Mouse (Mus musculus): ENCODE results near the gene Mto1. TPM values are rescaled to one million over a fixed set of nuclear protein-coding genes. Genes with fewer than 3 reads are reported as not detected.
"Not testable (repeated sequence)": the region's sequence is repeated elsewhere in the genome, so short reads cannot be mapped to it uniquely, and the experiment has no call there.

Mto1 gene
- polyA plus RNA-seq, 1 experiment = 12.0 TPM

GRCm38 (mm10) chr9:78506002-78506721, 58.2 kb downstream of the Mto1 start:
- DNase-seq (ENCODE audit: low read depth) = no peak

GRCm38 (mm10) chr9:78506722-78507077, 58.7 kb downstream of the Mto1 start:
- no peak for DNase-seq (ENCODE audit: low read depth)

- DNase-seq (ENCODE audit: low read depth) = no peak
Measured at GRCm38 (mm10) chr9:78508106-78508786, 60.2 kb downstream of the Mto1 start.

- no peak for DNase-seq (ENCODE audit: low read depth)
Measured at GRCm38 (mm10) chr9:78511705-78512104, 63.7 kb downstream of the Mto1 start.

GRCm38 (mm10) chr9:78513776-78514500, 65.9 kb downstream of the Mto1 start:
- DNase-seq (ENCODE audit: low read depth) = no peak

- DNase-seq (ENCODE audit: low read depth) = no peak
Measured at GRCm38 (mm10) chr9:78514681-78515080, 66.7 kb downstream of the Mto1 start.

GRCm38 (mm10) chr9:78516125-78516524, 68.1 kb downstream of the Mto1 start:
- no peak for DNase-seq (ENCODE audit: low read depth)

- not testable (repeated sequence) for DNase-seq (ENCODE audit: low read depth)
Measured at GRCm38 (mm10) chr9:78517237-78517636, 69.2 kb downstream of the Mto1 start.

- no peak for DNase-seq (ENCODE audit: low read depth)
Measured at GRCm38 (mm10) chr9:78520127-78520779, 72.2 kb downstream of the Mto1 start.

GRCm38 (mm10) chr9:78520780-78521601, 73.0 kb downstream of the Mto1 start:
- no peak for DNase-seq (ENCODE audit: low read depth)

- no peak for DNase-seq (ENCODE audit: low read depth)
Measured at GRCm38 (mm10) chr9:78521689-78522088, 73.7 kb downstream of the Mto1 start.

Other genes starting within 250 kb of the Mto1 start
- not detected in 2 replicates for gene Gsta1, start 217.6 kb upstream of the Mto1 start, polyA plus RNA-seq (2012; rRNA removed)
- gene Gm3776, start 191.1 kb upstream of the Mto1 start, polyA plus RNA-seq (2012; rRNA removed) = 0.34 TPM in 1 of 2 replicates, not detected in the other
- not detected in 2 replicates for gene Gm10639, start 158.3 kb upstream of the Mto1 start, polyA plus RNA-seq (2012; rRNA removed)
- gene Omt2a, start 133.4 kb upstream of the Mto1 start, polyA plus RNA-seq (2012; rRNA removed) = not detected in 2 replicates
- not detected in 2 replicates for gene Omt2b, start 120.6 kb upstream of the Mto1 start, polyA plus RNA-seq (2012; rRNA removed)
- 1.9 and 2.5 TPM in 2 replicates for gene Gsta2, start 92.4 kb upstream of the Mto1 start, polyA plus RNA-seq (2012; rRNA removed)
- gene Dppa5a, start 80.0 kb upstream of the Mto1 start, polyA plus RNA-seq (2012; rRNA removed) = not detected in 2 replicates
- not detected in 2 replicates for gene Ooep, start 69.5 kb upstream of the Mto1 start, polyA plus RNA-seq (2012; rRNA removed)
- 0.11 TPM in 1 of 2 replicates, not detected in the other for gene Ddx43, start 52.4 kb upstream of the Mto1 start, polyA plus RNA-seq (2012; rRNA removed)
- gene Cgas, start 5.0 kb upstream of the Mto1 start, polyA plus RNA-seq (2012; rRNA removed) = 0.34 and 0.41 TPM in 2 replicates
- 0.72 and 0.79 TPM in 2 replicates for gene Gm17324, start 578 bp downstream of the Mto1 start, polyA plus RNA-seq (2012; rRNA removed)
- gene Eef1a1, start 40.9 kb downstream of the Mto1 start, polyA plus RNA-seq (2012; rRNA removed) = 5,649 and 5,990 TPM in 2 replicates
- gene Slc17a5, start 139.8 kb downstream of the Mto1 start, polyA plus RNA-seq (2012; rRNA removed) = 20.9 and 28.5 TPM in 2 replicates
- gene Cd109, start 167.3 kb downstream of the Mto1 start, polyA plus RNA-seq (2012; rRNA removed) = 1.3 and 1.8 TPM in 2 replicates